Mouse (Mus musculus) heart, embryonic 13.5 days (tissue): Measurements from ENCODE around the gene Ick. TPM values are rescaled to one million over a fixed set of nuclear protein-coding genes. Genes with fewer than 3 reads are reported as not detected.

Source experiments
- ATAC-seq: fragments of 200-750 bp; cut with Nextera tagmentation; 2 replicates; pipeline ENCODE4 v1.8.0; 2017; ENCODE audit warnings: moderate TSS enrichment; ENCODE audit not compliant: insufficient number of reproducible peaks, low FRiP score, low TSS enrichment; ENCODE audit errors: extremely low read depth
- H3K27ac ChIP-seq: fragments of 300-500 bp; sonication (generic); replicated peaks from 2 replicates; pipeline ENCODE4 v1.5.1; 2015; ENCODE audit warnings: moderate library complexity, mild to moderate bottlenecking, inconsistent platforms
- H3K27me3 ChIP-seq: fragments of 300-500 bp; sonication (generic); replicated peaks from 2 replicates; pipeline ENCODE4 v1.6.1; 2015; ENCODE audit warnings: mild to moderate bottlenecking, inconsistent platforms
- H3K36me3 ChIP-seq: fragments of 300-500 bp; sonication (generic); 2 replicates; pipeline ENCODE4 v1.6.1; 2015; ENCODE audit warnings: mild to moderate bottlenecking, inconsistent platforms
- H3K4me1 ChIP-seq: fragments of 300-500 bp; sonication (generic); 2 replicates; pipeline ENCODE4 v1.6.1; 2015; ENCODE audit warnings: inconsistent platforms
- H3K4me2 ChIP-seq: fragments of 300-500 bp; sonication (generic); 2 replicates; pipeline ENCODE4 v1.6.1; 2015; ENCODE audit warnings: inconsistent platforms, mild to moderate bottlenecking, moderate library complexity
- H3K4me3 ChIP-seq: fragments of 300-500 bp; sonication (generic); 2 replicates; pipeline ENCODE4 v1.5.1; 2015; ENCODE audit warnings: moderate library complexity, mild to moderate bottlenecking, inconsistent platforms
- H3K9ac ChIP-seq: fragments of 300-500 bp; sonication (generic); 2 replicates; pipeline ENCODE4 v1.6.1; 2015; ENCODE audit warnings: inconsistent platforms, mild to moderate bottlenecking, moderate library complexity
- H3K9me3 ChIP-seq: fragments of 300-500 bp; sonication (generic); 2 replicates; pipeline ENCODE4 v1.6.1; 2016; ENCODE audit warnings: inconsistent platforms
- WGBS: fragments of 180-500 bp; shearing (Covaris S2); methylation state at CpG from one replicate; pipeline ENCODE4 v1.1.7; 2015; ENCODE audit warnings: mixed read lengths; 5-methylcytosine and 5-hydroxymethylcytosine counted together
- polyA plus RNA-seq: library from polyadenylated mRNA; unstranded; fragments of >200 nt; fragmentation: Nextera tagmentation; extraction: Ambion mirVana; gene quantifications from 2 replicates; pipeline ENCODE4 v1.2.1, GENCODE M21; 2015

Gene Ick
- polyA plus RNA-seq, 1 experiment from 2014 or later: 14.0 TPM

- Histone ChIP-seq H3K9me3 (no peaks in the 10 kb centered on the region), H3K4me2 (no peak overlapping the region), H3K4me1 (peaks cover 23% of the 10 kb centered on the region), H3K27ac (no peak overlapping the region), H3K36me3 (peaks cover 75% of the 10 kb centered on the region), H3K27me3 (no peaks in the 10 kb centered on the region), H3K4me3 (no peak overlapping the region), H3K9ac (no peak overlapping the region)
- WGBS: 87% methylated on average over 14 of the region's 14 CpGs
- ATAC-seq: no peak
Measured at GRCm38 (mm10) chr9:78085722-78086287, 23.2 kb upstream of the Ick start.

GRCm38 (mm10) chr9:78087751-78088150, 21.2 kb upstream of the Ick start:
- Histone ChIP-seq H3K4me3 (no peak overlapping the region), H3K27me3 (no peaks in the 10 kb centered on the region), H3K27ac (no peak overlapping the region), H3K4me2 (no peak overlapping the region), H3K4me1 (peaks cover 23% of the 10 kb centered on the region), H3K9me3 (no peaks in the 10 kb centered on the region), H3K9ac (no peak overlapping the region), H3K36me3 (peaks cover 81% of the 10 kb centered on the region)
- ATAC-seq: no peak
- 84% methylated on average over 9 of the region's 9 CpGs for WGBS

- Histone ChIP-seq H3K27me3 (no peaks in the 10 kb centered on the region), H3K4me3 (no peak overlapping the region), H3K27ac (peak overlapping the region; percentile 84), H3K9ac (peak overlapping the region; percentile 20; the same call in 1 of the 2 replicates), H3K9me3 (no peaks in the 10 kb centered on the region), H3K4me1 (peaks cover 23% of the 10 kb centered on the region), H3K4me2 (no peak overlapping the region; the same call in 1 of the 2 replicates), H3K36me3 (peaks cover 81% of the 10 kb centered on the region)
- no peak for ATAC-seq
- 51% methylated on average over 4 of the region's 4 CpGs for WGBS
Measured at GRCm38 (mm10) chr9:78088521-78088920, 20.5 kb upstream of the Ick start.

GRCm38 (mm10) chr9:78088971-78089370, 20.0 kb upstream of the Ick start:
- peak; percentile 37; the same call in 1 of the 2 replicates for ATAC-seq
- Histone ChIP-seq H3K27me3 (no peaks in the 10 kb centered on the region), H3K9me3 (no peaks in the 10 kb centered on the region), H3K27ac (peak overlapping the region; percentile 84), H3K4me2 (no peak overlapping the region; the same call in 1 of the 2 replicates), H3K9ac (peak overlapping the region; percentile 20), H3K36me3 (peaks cover 81% of the 10 kb centered on the region), H3K4me3 (no peak overlapping the region), H3K4me1 (peaks cover 23% of the 10 kb centered on the region)
- 55% methylated on average over 7 of the region's 7 CpGs for WGBS

GRCm38 (mm10) chr9:78089906-78090305, 19.1 kb upstream of the Ick start:
- H3K4me2 ChIP-seq: no peak overlapping the region
- 76% methylated on average over 1 of the region's 1 CpGs for WGBS
- H3K27ac ChIP-seq: peak overlapping the region; percentile 84; the same call in 1 of the 2 replicates
- H3K27me3 ChIP-seq: no peaks in the 10 kb centered on the region
- peaks cover 81% of the 10 kb centered on the region for H3K36me3 ChIP-seq
- no peaks in the 10 kb centered on the region for H3K9me3 ChIP-seq
- no peak for ATAC-seq
- peaks cover 23% of the 10 kb centered on the region for H3K4me1 ChIP-seq
- no peak overlapping the region for H3K9ac ChIP-seq
- H3K4me3 ChIP-seq: no peak overlapping the region

- Histone ChIP-seq H3K27me3 (no peaks in the 10 kb centered on the region), H3K4me2 (no peak overlapping the region), H3K4me1 (peaks cover 23% of the 10 kb centered on the region), H3K27ac (no peak overlapping the region), H3K9ac (no peak overlapping the region), H3K4me3 (no peak overlapping the region), H3K36me3 (peaks cover 81% of the 10 kb centered on the region), H3K9me3 (no peaks in the 10 kb centered on the region)
- ATAC-seq: no peak
- WGBS: 96% methylated on average over 3 of the region's 3 CpGs
Measured at GRCm38 (mm10) chr9:78090596-78090995, 18.4 kb upstream of the Ick start.

- Histone ChIP-seq H3K27me3 (no peaks in the 10 kb centered on the region), H3K27ac (no peak overlapping the region), H3K9ac (no peak overlapping the region), H3K4me1 (no peaks in the 10 kb centered on the region), H3K4me2 (no peak overlapping the region), H3K9me3 (peaks cover 6% of the 10 kb centered on the region; the same call in 1 of the 2 replicates), H3K36me3 (peaks cover 98% of the 10 kb centered on the region), H3K4me3 (no peak overlapping the region)
- ATAC-seq: no peak
- 89% methylated on average over 12 of the region's 12 CpGs for whole genome bisulfite sequencing
Measured at GRCm38 (mm10) chr9:78095686-78096085, 13.3 kb upstream of the Ick start.

- Histone ChIP-seq H3K27me3 (no peaks in the 10 kb centered on the region), H3K36me3 (peaks cover 99% of the 10 kb centered on the region), H3K4me2 (no peak overlapping the region), H3K9ac (no peak overlapping the region), H3K9me3 (peaks cover 6% of the 10 kb centered on the region; the same call in 1 of the 2 replicates), H3K4me3 (no peak overlapping the region), H3K4me1 (0 out of 2 replicates have a peak, but pooled peaks cover 4% of the 10 kb centered on the region), H3K27ac (no peak overlapping the region)
- 88% methylated on average over 6 of the region's 6 CpGs for WGBS
- no peak for ATAC-seq
Measured at GRCm38 (mm10) chr9:78096376-78096775, 12.6 kb upstream of the Ick start.

- 74% methylated on average over 5 of the region's 5 CpGs for WGBS
- no peak for ATAC-seq
- Histone ChIP-seq H3K9ac (no peak overlapping the region), H3K4me1 (peaks cover 11% of the 10 kb centered on the region), H3K27ac (no peak overlapping the region), H3K4me2 (no peak overlapping the region), H3K27me3 (no peaks in the 10 kb centered on the region), H3K9me3 (peaks cover 6% of the 10 kb centered on the region; the same call in 1 of the 2 replicates), H3K4me3 (no peak overlapping the region), H3K36me3 (peaks cover 91% of the 10 kb centered on the region)
Measured at GRCm38 (mm10) chr9:78100956-78101355, 8.0 kb upstream of the Ick start.

GRCm38 (mm10) chr9:78101431-78101830, 7.6 kb upstream of the Ick start:
- Histone ChIP-seq H3K27me3 (no peaks in the 10 kb centered on the region), H3K36me3 (peaks cover 91% of the 10 kb centered on the region), H3K9ac (no peak overlapping the region), H3K4me2 (no peak overlapping the region), H3K4me3 (no peak overlapping the region), H3K9me3 (peaks cover 6% of the 10 kb centered on the region; the same call in 1 of the 2 replicates), H3K4me1 (peaks cover 16% of the 10 kb centered on the region), H3K27ac (no peak overlapping the region)
- no peak for ATAC-seq
- 63% methylated on average over 4 of the region's 4 CpGs for WGBS

- Histone ChIP-seq H3K9me3 (no peaks in the 10 kb centered on the region), H3K4me1 (peaks cover 27% of the 10 kb centered on the region), H3K27me3 (no peaks in the 10 kb centered on the region), H3K9ac (no peak overlapping the region), H3K36me3 (peaks cover 67% of the 10 kb centered on the region), H3K4me2 (peak overlapping the region; percentile 82), H3K4me3 (peak overlapping the region; percentile 99), H3K27ac (no peak overlapping the region)
- WGBS: 82% methylated on average over 8 of the region's 8 CpGs
- ATAC-seq: no peak
Measured at GRCm38 (mm10) chr9:78103965-78104560, 4.9 kb upstream of the Ick start.

GRCm38 (mm10) chr9:78104973-78105372, 4.0 kb upstream of the Ick start:
- peak overlapping the region; percentile 40; the same call in 1 of the 2 replicates for H3K27ac ChIP-seq
- H3K9me3 ChIP-seq: no peaks in the 10 kb centered on the region
- no peaks in the 10 kb centered on the region for H3K27me3 ChIP-seq
- H3K4me1 ChIP-seq: peaks cover 35% of the 10 kb centered on the region
- H3K4me3 ChIP-seq: peak overlapping the region; percentile 99
- WGBS: 67% methylated on average over 6 of the region's 6 CpGs
- no peak for ATAC-seq
- peak overlapping the region; percentile 82 for H3K4me2 ChIP-seq
- H3K36me3 ChIP-seq: peaks cover 59% of the 10 kb centered on the region
- no peak overlapping the region for H3K9ac ChIP-seq
